Mouse (Mus musculus) CH12F3 (cell line): ENCODE measurements around the gene Prkcz.
"Not testable (repeated sequence)": the region's sequence is repeated elsewhere in the genome, so short reads cannot be mapped to it uniquely, and the experiment has no call there.

Experiments used
- in situ Hi-C: fragments of 300-500 bp; cut with MboI; formaldehyde crosslinking; loops from 2 replicates; pipeline ENCODE4 v1.14.3; 2020; ENCODE audit warnings: low sequenced_read_pairs

The Prkcz gene

GRCm38 (mm10) chr4:155359560-155360464 lies 1.3 kb downstream of the Prkcz start:
- in situ Hi-C loops: no loop called here

GRCm38 (mm10) chr4:155357601-155358000 lies 3.6 kb downstream of the Prkcz start:
- in situ Hi-C loops: no loop called here

GRCm38 (mm10) chr4:155356354-155356753 lies 4.8 kb downstream of the Prkcz start:
- in situ Hi-C loops: no loop called here

- in situ Hi-C loops: no loop called here
Measured at GRCm38 (mm10) chr4:155354546-155354945, 6.6 kb downstream of the Prkcz start.

GRCm38 (mm10) chr4:155354035-155354434 lies 7.1 kb downstream of the Prkcz start:
- in situ Hi-C loops: no loop called here

GRCm38 (mm10) chr4:155352581-155352980 lies 8.6 kb downstream of the Prkcz start:
- in situ Hi-C loops: no loop called here

- in situ Hi-C loops: no loop called here
Measured at GRCm38 (mm10) chr4:155346350-155346749, 14.8 kb downstream of the Prkcz start.

GRCm38 (mm10) chr4:155345608-155345953 lies 15.6 kb downstream of the Prkcz start:
- in situ Hi-C loops: no loop called here

GRCm38 (mm10) chr4:155344716-155345607 lies 16.2 kb downstream of the Prkcz start:
- in situ Hi-C loops: no loop called here

GRCm38 (mm10) chr4:155344299-155344600 lies 16.9 kb downstream of the Prkcz start:
- in situ Hi-C loops: no loop called here

- in situ Hi-C loops: no loop called here
Measured at GRCm38 (mm10) chr4:155343415-155344298, 17.5 kb downstream of the Prkcz start.

- in situ Hi-C loops: no loop called here
Measured at GRCm38 (mm10) chr4:155336284-155337050, 24.7 kb downstream of the Prkcz start.

GRCm38 (mm10) chr4:155332253-155332652 lies 28.9 kb downstream of the Prkcz start:
- in situ Hi-C loops: no loop called here

- in situ Hi-C loops: not testable (repeated sequence)
Measured at GRCm38 (mm10) chr4:155328385-155328784, 32.8 kb downstream of the Prkcz start.

GRCm38 (mm10) chr4:155325773-155326172 lies 35.4 kb downstream of the Prkcz start:
- in situ Hi-C loops: no loop called here

- in situ Hi-C loops: no loop called here
Measured at GRCm38 (mm10) chr4:155324511-155324910, 36.6 kb downstream of the Prkcz start.

GRCm38 (mm10) chr4:155323081-155323795 lies 37.9 kb downstream of the Prkcz start:
- in situ Hi-C loops: no loop called here

GRCm38 (mm10) chr4:155320281-155321244 lies 40.6 kb downstream of the Prkcz start:
- in situ Hi-C loops: no loop called here
